Mouse (Mus musculus): Measurements from ENCODE around the gene Got1. TPM values are rescaled to one million over a fixed set of nuclear protein-coding genes. Genes with fewer than 3 reads are reported as not detected.

The Got1 gene
- polyA plus RNA-seq, 1 experiment from 2014 or later = 14.2 TPM

DNA sequence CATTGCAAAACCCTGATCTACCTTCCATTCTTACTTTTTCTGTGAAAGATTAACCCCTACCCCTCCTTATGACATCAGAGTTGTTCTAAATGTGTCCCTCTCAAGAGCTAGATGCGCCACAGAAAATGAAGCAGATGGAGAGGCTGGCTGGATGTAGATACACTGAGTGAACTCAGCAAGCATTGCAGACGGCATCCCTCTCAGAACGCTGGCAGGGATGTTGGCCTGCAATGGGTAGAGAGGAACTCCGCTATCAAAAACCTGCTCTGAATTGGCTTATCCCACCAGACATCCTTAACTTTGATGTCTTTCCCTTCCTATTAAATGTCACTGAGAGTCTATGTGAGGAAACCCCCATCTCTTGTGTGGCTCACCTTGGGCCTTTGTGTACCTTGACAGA is 37.4 kb upstream of the Got1 start:
- DNase-seq (ENCODE audit: low spot score) (no peak), ATAC-seq (no peak)
- no peaks in the 10 kb centered on the region for H3K36me3 ChIP-seq (ENCODE audit: insufficient read depth, low read length)
- H3K4me1 ChIP-seq (ENCODE audit: insufficient read depth, low read depth, low read length) = peaks cover 5% of the 10 kb centered on the region; the same call in 1 of the 2 replicates
- H3K9ac ChIP-seq (replicated peaks; ENCODE audit: low read depth) = no peak overlapping the region
- H3K4me2 ChIP-seq (replicated peaks; ENCODE audit: low read depth, low read length) = no peak overlapping the region
- TF ChIP-seq EP300 (IDR thresholded peaks at IDR 0.05) = no peak
- TF ChIP-seq CTCF (IDR thresholded peaks at IDR 0.05) = no peak
- H3K27me3 ChIP-seq (replicated peaks; ENCODE audit: insufficient read depth, low read length) = no peaks in the 10 kb centered on the region
- no peak overlapping the region for H3K4me3 ChIP-seq (ENCODE audit: low read depth, low read length)
- no peaks in the 10 kb centered on the region for H3K9me3 ChIP-seq (ENCODE audit: low read length)
- WGBS = 85% methylated on average over 4 of the region's 4 CpGs
- no peak overlapping the region for H3K27ac ChIP-seq (ENCODE audit: low read length)

DNA sequence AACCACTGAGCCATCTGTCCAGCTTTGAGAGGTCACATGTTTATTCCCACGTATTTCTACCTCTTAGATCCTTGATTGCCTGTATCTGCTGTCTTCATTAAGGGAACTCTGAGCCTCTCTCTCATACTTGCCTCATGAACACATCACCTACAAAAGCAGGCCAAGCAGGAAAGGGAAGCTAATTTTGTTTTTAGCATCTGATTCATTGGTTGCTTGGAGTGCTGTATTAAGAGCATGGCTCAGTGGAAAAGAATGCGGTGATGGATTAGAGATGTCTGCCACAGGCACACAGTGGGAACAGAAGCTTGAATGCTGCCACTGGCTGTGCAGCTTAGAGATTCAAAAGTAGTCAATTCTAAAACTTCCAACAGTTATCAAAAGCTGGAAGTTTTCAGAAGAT is 35.8 kb upstream of the Got1 start:
- Histone ChIP-seq H3K9ac (replicated peaks; ENCODE audit: low read depth) (no peak overlapping the region), H3K9me3 (ENCODE audit: low read length) (no peaks in the 10 kb centered on the region), H3K27me3 (replicated peaks; ENCODE audit: insufficient read depth, low read length) (no peaks in the 10 kb centered on the region), H3K4me3 (ENCODE audit: low read depth, low read length) (no peak overlapping the region), H3K27ac (ENCODE audit: low read length) (no peak overlapping the region), H3K36me3 (ENCODE audit: insufficient read depth, low read length) (no peaks in the 10 kb centered on the region), H3K4me2 (replicated peaks; ENCODE audit: low read depth, low read length) (no peak overlapping the region), H3K4me1 (ENCODE audit: insufficient read depth, low read depth, low read length) (peaks cover 5% of the 10 kb centered on the region; the same call in 1 of the 2 replicates)
- no peak for ATAC-seq
- no peak for TF ChIP-seq EP300 (IDR thresholded peaks at IDR 0.05)
- TF ChIP-seq CTCF (IDR thresholded peaks at IDR 0.05) = no peak
- 73% methylated on average over 2 of the region's 2 CpGs for WGBS
- DNase-seq (ENCODE audit: low spot score) = no peak

DNA sequence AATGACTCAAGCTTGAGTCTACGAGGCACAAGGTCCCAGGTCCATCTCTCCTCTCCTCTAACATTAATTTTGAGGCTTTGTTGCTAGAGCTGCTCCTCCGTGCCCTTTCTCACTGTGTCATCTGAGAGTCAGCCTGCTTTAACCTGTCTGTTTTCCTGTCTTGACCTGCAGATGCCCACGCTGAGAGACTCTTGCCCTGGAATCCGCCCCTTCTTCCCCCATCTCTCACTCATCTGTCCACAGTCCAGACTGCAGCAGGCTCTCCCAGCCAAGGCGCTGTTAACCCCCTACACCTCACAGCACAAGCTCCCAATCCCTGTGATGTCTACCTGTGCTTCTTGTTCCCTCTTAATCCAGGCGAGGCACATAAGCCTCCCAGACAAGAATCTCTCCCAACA is 27.1 kb upstream of the Got1 start:
- TF ChIP-seq EP300 (IDR thresholded peaks at IDR 0.05) (no peak), CTCF (IDR thresholded peaks at IDR 0.05) (no peak)
- H3K9me3 ChIP-seq (ENCODE audit: low read length) = no peaks in the 10 kb centered on the region
- 48% methylated on average over 6 of the region's 6 CpGs for WGBS
- H3K27ac ChIP-seq (ENCODE audit: low read length) = no peak overlapping the region
- H3K27me3 ChIP-seq (replicated peaks; ENCODE audit: insufficient read depth, low read length) = peaks cover 4% of the 10 kb centered on the region
- no peak for ATAC-seq
- H3K36me3 ChIP-seq (ENCODE audit: insufficient read depth, low read length) = no peaks in the 10 kb centered on the region
- no peak overlapping the region for H3K4me3 ChIP-seq (ENCODE audit: low read depth, low read length)
- no peak overlapping the region for H3K9ac ChIP-seq (replicated peaks; ENCODE audit: low read depth)
- no peak for DNase-seq (ENCODE audit: low spot score)
- H3K4me2 ChIP-seq (replicated peaks; ENCODE audit: low read depth, low read length) = no peak overlapping the region
- no peaks in the 10 kb centered on the region for H3K4me1 ChIP-seq (ENCODE audit: insufficient read depth, low read depth, low read length)

DNA sequence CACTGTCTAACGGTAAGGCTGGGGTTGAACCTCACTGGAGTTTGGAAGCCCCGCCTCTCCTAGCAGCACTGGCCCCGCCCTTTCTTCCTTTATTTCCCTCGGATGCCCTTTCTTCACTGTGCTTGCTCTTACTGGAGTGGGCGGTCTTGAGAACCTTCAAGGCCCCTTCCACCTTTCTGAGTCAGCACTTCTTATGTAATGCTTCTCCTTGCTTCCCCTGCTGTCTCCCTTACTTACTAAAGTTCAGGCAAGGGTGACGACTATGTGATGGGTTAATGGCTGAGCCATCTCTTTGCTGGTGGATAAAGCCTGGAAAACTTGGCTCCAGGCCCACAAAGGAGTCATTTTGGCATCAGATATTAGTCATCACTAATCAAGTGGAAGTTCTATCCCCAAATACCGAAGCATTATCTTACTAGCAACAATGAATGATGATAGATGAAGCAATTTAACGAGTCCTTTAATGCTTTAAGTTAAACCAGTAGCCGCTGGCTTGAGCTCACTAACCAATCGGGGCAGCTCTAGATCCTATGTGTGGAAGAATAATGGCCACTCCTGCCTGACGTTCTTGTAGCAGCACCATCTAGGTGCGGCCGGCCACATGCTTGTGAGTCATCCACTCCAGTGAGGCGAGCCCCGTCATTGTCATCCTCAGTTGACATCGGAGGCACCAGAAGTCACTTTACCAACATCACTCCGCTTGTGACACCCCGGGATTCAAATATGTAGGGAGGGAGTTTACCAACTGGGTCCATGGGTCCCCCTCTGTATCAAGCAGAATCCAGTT is 26.5 kb upstream of the Got1 start:
- H3K27me3 ChIP-seq (replicated peaks; ENCODE audit: insufficient read depth, low read length) = peaks cover 5% of the 10 kb centered on the region
- no peak for TF ChIP-seq CTCF (IDR thresholded peaks at IDR 0.05)
- TF ChIP-seq EP300 (IDR thresholded peaks at IDR 0.05) = no peak
- no peak overlapping the region for H3K27ac ChIP-seq (ENCODE audit: low read length)
- DNase-seq (ENCODE audit: low spot score) = no peak
- 75% methylated on average over 18 of the region's 18 CpGs for WGBS
- no peak overlapping the region for H3K4me2 ChIP-seq (replicated peaks; ENCODE audit: low read depth, low read length)
- H3K9ac ChIP-seq (replicated peaks; ENCODE audit: low read depth) = no peak overlapping the region
- H3K4me1 ChIP-seq (ENCODE audit: insufficient read depth, low read depth, low read length) = no peaks in the 10 kb centered on the region
- no peak for ATAC-seq
- no peaks in the 10 kb centered on the region for H3K9me3 ChIP-seq (ENCODE audit: low read length)
- no peak overlapping the region for H3K4me3 ChIP-seq (ENCODE audit: low read depth, low read length)
- H3K36me3 ChIP-seq (ENCODE audit: insufficient read depth, low read length) = no peaks in the 10 kb centered on the region

DNA sequence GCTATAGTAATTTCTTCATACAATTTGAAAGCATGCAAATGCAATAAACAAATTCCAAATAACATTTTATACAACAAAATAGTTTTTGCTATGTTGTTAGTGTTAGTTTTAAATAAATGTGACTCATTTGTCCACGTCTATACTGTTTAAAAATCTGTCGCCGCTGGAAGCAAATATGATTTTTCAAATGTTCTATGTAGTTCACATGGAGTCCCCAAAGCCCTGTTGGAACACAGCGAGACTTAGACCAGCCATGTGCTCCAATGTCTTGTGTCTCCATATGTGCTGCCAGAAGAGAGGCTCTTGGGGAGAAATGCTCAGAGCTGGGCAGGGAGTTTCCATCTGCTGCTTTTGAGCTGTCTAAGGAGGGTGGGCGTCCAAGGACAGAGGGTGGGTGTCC is 23.7 kb upstream of the Got1 start:
- Histone ChIP-seq H3K27me3 (replicated peaks; ENCODE audit: insufficient read depth, low read length) (peaks cover 5% of the 10 kb centered on the region), H3K4me3 (ENCODE audit: low read depth, low read length) (no peak overlapping the region)
- 76% methylated on average over 5 of the region's 5 CpGs for WGBS

DNA sequence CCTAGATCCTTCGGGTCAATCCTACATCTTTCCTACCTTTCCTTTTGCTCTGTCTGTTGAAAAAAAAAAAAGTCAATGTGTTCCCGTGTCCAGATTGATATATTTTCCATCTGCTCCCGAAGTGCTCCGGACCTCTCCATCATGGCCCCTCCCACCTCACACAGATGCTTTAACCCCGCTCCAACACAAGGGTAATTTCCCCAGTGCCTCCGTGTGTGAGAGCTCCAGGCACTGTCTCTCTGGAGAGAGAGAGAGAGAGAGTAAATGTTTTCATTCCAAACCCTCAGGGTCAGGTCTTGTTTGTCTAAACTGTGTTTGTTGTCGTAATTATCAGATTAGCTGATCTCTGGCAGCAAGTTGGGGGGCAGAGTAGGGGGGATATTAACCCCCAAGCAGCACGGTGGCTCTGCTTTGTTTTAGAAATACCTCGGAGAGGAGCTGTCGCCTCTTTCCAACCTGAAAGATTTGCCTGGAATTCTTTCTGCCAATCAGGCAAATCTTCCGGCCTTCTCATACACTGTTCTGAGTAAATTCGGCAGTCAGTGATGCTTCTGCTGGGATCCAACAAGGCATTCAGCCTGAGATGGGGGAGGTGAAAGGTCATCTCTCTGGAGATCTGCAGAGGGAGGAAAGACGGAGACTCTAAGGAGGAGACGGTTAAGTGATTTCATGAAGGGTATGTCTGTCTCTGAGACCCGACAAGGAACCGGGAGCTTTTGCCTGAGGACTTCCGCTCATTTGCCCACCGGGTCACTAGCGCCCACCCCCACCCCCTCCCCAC is 22.1 kb upstream of the Got1 start:
- Histone ChIP-seq H3K9ac (replicated peaks; ENCODE audit: low read depth) (no peak overlapping the region), H3K4me3 (ENCODE audit: low read depth, low read length) (no peak overlapping the region), H3K27ac (ENCODE audit: low read length) (no peak overlapping the region), H3K27me3 (replicated peaks; ENCODE audit: insufficient read depth, low read length) (peaks cover 5% of the 10 kb centered on the region), H3K4me2 (replicated peaks; ENCODE audit: low read depth, low read length) (no peak overlapping the region), H3K9me3 (ENCODE audit: low read length) (no peaks in the 10 kb centered on the region), H3K36me3 (ENCODE audit: insufficient read depth, low read length) (no peaks in the 10 kb centered on the region), H3K4me1 (ENCODE audit: insufficient read depth, low read depth, low read length) (no peaks in the 10 kb centered on the region)
- WGBS = 5% methylated on average over 19 of the region's 19 CpGs
- TF ChIP-seq EP300 (IDR thresholded peaks at IDR 0.05) (no peak), CTCF (IDR thresholded peaks at IDR 0.05) (no peak)
- DNase-seq (ENCODE audit: low spot score) = no peak
- no peak for ATAC-seq

More for the DNA sequence above, 23.7 kb upstream of the Got1 start:
- no peak for TF ChIP-seq EP300 (IDR thresholded peaks at IDR 0.05)
- Histone ChIP-seq H3K4me2 (replicated peaks; ENCODE audit: low read depth, low read length) (no peak overlapping the region), H3K27ac (ENCODE audit: low read length) (no peak overlapping the region), H3K36me3 (ENCODE audit: insufficient read depth, low read length) (no peaks in the 10 kb centered on the region), H3K9ac (replicated peaks; ENCODE audit: low read depth) (no peak overlapping the region), H3K9me3 (ENCODE audit: low read length) (no peaks in the 10 kb centered on the region), H3K4me1 (ENCODE audit: insufficient read depth, low read depth, low read length) (no peaks in the 10 kb centered on the region)
- DNase-seq (ENCODE audit: low spot score) (no peak), ATAC-seq (no peak)

All from lung, postnatal 0 days (tissue).